Mouse (Mus musculus) testis, adult 2 months (tissue): ENCODE measurements at regions not wholly inside any gene's neighbourhood (a gene's known extent, or its start where the extent isn't known, plus 50 kb on each side); places are given as distances from the start of the nearest gene placed in this dataset.

Source experiments
- H3K27ac ChIP-seq: fragments of 200-500 bp; 2 replicates; pipeline ENCODE4 v1.5.1; 2012; ENCODE audit warnings: low read depth, low read length; ENCODE audit not compliant: control insufficient read depth, insufficient read depth
- H3K27me3 ChIP-seq: fragments of 200-500 bp; 2 replicates; pipeline ENCODE4 v1.6.1; 2012; ENCODE audit warnings: mild to moderate bottlenecking, low read length, moderate library complexity; ENCODE audit not compliant: control insufficient read depth, insufficient read depth
- H3K36me3 ChIP-seq: fragments of 200-500 bp; 2 replicates; pipeline ENCODE4 v1.6.1; 2012; ENCODE audit warnings: mild to moderate bottlenecking, low read length; ENCODE audit not compliant: control insufficient read depth, insufficient read depth
- H3K4me1 ChIP-seq: fragments of 200-500 bp; 2 replicates; pipeline ENCODE4 v1.6.1; 2012; ENCODE audit warnings: low read length; ENCODE audit not compliant: control insufficient read depth, insufficient read depth
- H3K4me3 ChIP-seq: fragments of 200-500 bp; 2 replicates; pipeline ENCODE4 v1.5.1; 2012; ENCODE audit warnings: low read depth, mild to moderate bottlenecking, low read length, moderate library complexity, mixed read lengths; ENCODE audit not compliant: control insufficient read depth
- CTCF ChIP-seq: fragments of 200-500 bp; IDR thresholded peaks from 2 replicates; pipeline ENCODE4 v1.5.1; 2012; ENCODE audit warnings: low read depth, mild to moderate bottlenecking, inconsistent platforms, low read length, moderate library complexity; ENCODE audit not compliant: control insufficient read depth, insufficient read depth, insufficient replicate concordance
- POLR2A ChIP-seq: fragments of 200-500 bp; IDR thresholded peaks from 2 replicates; pipeline ENCODE4 v1.6.1; 2012; ENCODE audit warnings: low read depth, mild to moderate bottlenecking, inconsistent platforms, low read length, moderate library complexity; ENCODE audit not compliant: control insufficient read depth

- no peaks in the 10 kb centered on the region for H3K27me3 ChIP-seq
- TF ChIP-seq POLR2A (no peak), CTCF (no peak)
These were observed 102.5 kb downstream of the Gm5447 start for GRCm38 (mm10) chr13:31076541-31076940.

GRCm38 (mm10) chr13:31078751-31079150 lies 104.7 kb downstream of the Gm5447 start:
- H3K27me3 ChIP-seq, result no peaks in the 10 kb centered on the region
- H3K36me3 ChIP-seq, result no peaks in the 10 kb centered on the region
- no peak overlapping the region for H3K4me3 ChIP-seq
- no peaks in the 10 kb centered on the region; the same call in 1 of the 2 replicates for H3K4me1 ChIP-seq
- H3K27ac ChIP-seq, result no peak overlapping the region
- no peak for TF ChIP-seq POLR2A
- TF ChIP-seq CTCF, result no peak

More at GRCm38 (mm10) chr13:31076541-31076940, 102.5 kb downstream of the Gm5447 start:
- H3K4me1 ChIP-seq, result no peaks in the 10 kb centered on the region; the same call in 1 of the 2 replicates
- no peak overlapping the region for H3K27ac ChIP-seq
- H3K36me3 ChIP-seq, result no peaks in the 10 kb centered on the region
- H3K4me3 ChIP-seq, result no peak overlapping the region

GRCm38 (mm10) chr13:31080215-31080614 lies 106.2 kb downstream of the Gm5447 start:
- Histone ChIP-seq H3K4me3 (no peak overlapping the region), H3K27ac (no peak overlapping the region), H3K27me3 (no peaks in the 10 kb centered on the region), H3K4me1 (no peaks in the 10 kb centered on the region; the same call in 1 of the 2 replicates), H3K36me3 (no peaks in the 10 kb centered on the region)
- TF ChIP-seq CTCF (no peak), POLR2A (no peak)

- no peaks in the 10 kb centered on the region for H3K27me3 ChIP-seq
- no peak overlapping the region for H3K27ac ChIP-seq
These were observed 108.6 kb downstream of the Gm5447 start for GRCm38 (mm10) chr13:31082448-31083140.

GRCm38 (mm10) chr13:31101051-31101450 lies 127.0 kb downstream of the Gm5447 start:
- no peaks in the 10 kb centered on the region for H3K4me1 ChIP-seq
- no peak overlapping the region for H3K4me3 ChIP-seq
- H3K27ac ChIP-seq, result no peak overlapping the region
- H3K27me3 ChIP-seq, result no peaks in the 10 kb centered on the region
- H3K36me3 ChIP-seq, result no peaks in the 10 kb centered on the region
- TF ChIP-seq CTCF, result no peak
- TF ChIP-seq POLR2A, result no peak

More at GRCm38 (mm10) chr13:31082448-31083140, 108.6 kb downstream of the Gm5447 start:
- TF ChIP-seq POLR2A (no peak), CTCF (peak; percentile 6; the same call in 1 of the 2 replicates)
- no peaks in the 10 kb centered on the region for H3K4me1 ChIP-seq
- H3K4me3 ChIP-seq, result no peak overlapping the region
- no peaks in the 10 kb centered on the region for H3K36me3 ChIP-seq

GRCm38 (mm10) chr13:31107434-31107833 lies 133.4 kb downstream of the Gm5447 start:
- TF ChIP-seq CTCF (no peak), POLR2A (no peak)
- Histone ChIP-seq H3K4me1 (no peaks in the 10 kb centered on the region), H3K27me3 (no peaks in the 10 kb centered on the region), H3K4me3 (no peak overlapping the region), H3K36me3 (no peaks in the 10 kb centered on the region), H3K27ac (no peak overlapping the region)

- TF ChIP-seq POLR2A, result no peak
- TF ChIP-seq CTCF, result no peak
- Histone ChIP-seq H3K4me3 (no peak overlapping the region), H3K36me3 (no peaks in the 10 kb centered on the region), H3K27me3 (no peaks in the 10 kb centered on the region), H3K27ac (no peak overlapping the region), H3K4me1 (no peaks in the 10 kb centered on the region)
These were observed 135.2 kb downstream of the Gm5447 start for GRCm38 (mm10) chr13:31109231-31109630.
